8 mouse cellular contexts compared by ENCODE assay signal in genomic region chr9:63031011-63031782, GRCm38 (mm10). TPM values are rescaled to one million over a fixed set of nuclear protein-coding genes. Genes with fewer than 3 reads are reported as not detected.
DNase-seq lines count a peak whose midpoint lies in the region; ATAC-seq lines count a peak whose summit lies in the region.

No protein-coding gene starts in this region.

- WGBS in lung, embryonic 15.5 days, result 48% methylated on average over 13 of the region's 13 CpGs
- 77% methylated on average over 13 of the region's 13 CpGs for WGBS in hindbrain, embryonic 10.5 days

- ATAC-seq in hematopoietic stem cell, adult 5-6 weeks (replicated peaks in 1 of 2; ENCODE audit: insufficient read depth in 1 of 2, low FRiP score in 2 of 2, low TSS enrichment in 1 of 2, low read depth in 1 of 2, poor library complexity in 2 of 2, severe bottlenecking in 2 of 2), result peak; percentile 75 to 80
- ATAC-seq in lung, embryonic 15.5 days (ENCODE audit: borderline replicate concordance, extremely low read depth, low FRiP score, low TSS enrichment), result no peak

- 0 out of 2 replicates have a peak overlapping the region, but pooled peaks have one; percentile 7 for H3K9ac ChIP-seq in lung, embryonic 15.5 days

- no peaks in the 10 kb centered on the region for H3K9me3 ChIP-seq in lung, embryonic 15.5 days
- H3K9me3 ChIP-seq in hindbrain, embryonic 10.5 days, result no peaks in the 10 kb centered on the region

- peak overlapping the region; percentile 55; the same call in 1 of the 2 replicates for H3K27ac ChIP-seq in lung, embryonic 15.5 days
- H3K27ac ChIP-seq in hindbrain, embryonic 10.5 days, result no peak overlapping the region

- H3K36me3 ChIP-seq in lung, embryonic 15.5 days, result no peaks in the 10 kb centered on the region
- no peaks in the 10 kb centered on the region for H3K36me3 ChIP-seq in hindbrain, embryonic 10.5 days

- DNase-seq in 3134 (ENCODE audit: extremely low read depth, insufficient read length, low spot score) (peak; percentile 74), MEL-GATA-1-ER (ENCODE audit: extremely low read depth, low read depth) (peak; percentile 8)
- peak; percentile 10 to 43 for DNase-seq in cerebellum, postnatal 14 days
- peak; percentile 7 to 10 for DNase-seq in spleen, postnatal 14 days (ENCODE audit: low spot score in 2 of 2)
- DNase-seq in thymus, postnatal 14 days, result no peak
- DNase-seq in hindbrain, embryonic 10.5 days (ENCODE audit: low spot score), result no peak

- H3K4me2 ChIP-seq in lung, embryonic 15.5 days, result peak overlapping the region; percentile 35; the same call in 1 of the 2 replicates

- no peak overlapping the region for H3K4me3 ChIP-seq in lung, embryonic 15.5 days
- H3K4me3 ChIP-seq in hindbrain, embryonic 10.5 days, result no peak overlapping the region

- peaks cover 7% of the 10 kb centered on the region for H3K4me1 ChIP-seq in lung, embryonic 15.5 days
- H3K4me1 ChIP-seq in hindbrain, embryonic 10.5 days (replicated peaks), result 0 out of 2 replicates have a peak, but pooled peaks cover 4% of the 10 kb centered on the region

- H3K27me3 ChIP-seq in lung, embryonic 15.5 days, result no peaks in the 10 kb centered on the region
- no peaks in the 10 kb centered on the region for H3K27me3 ChIP-seq in hindbrain, embryonic 10.5 days (ENCODE audit: insufficient read depth, poor library complexity, severe bottlenecking)

RNA-seq across cellular contexts. Expression of gene Pias1, which starts 43.5 kb away (rescaled TPM):
- total RNA-seq in hematopoietic stem cell, adult 5-6 weeks (2017), result 34.7 and 52.1 TPM in 2 replicates
- 62.3 and 75.1 TPM in 2 replicates for polyA plus RNA-seq in lung, embryonic 15.5 days (2015; fragmentation: Nextera tagmentation; extraction: Ambion mirVana)
- 56.7 and 57.4 TPM in 2 replicates for polyA plus RNA-seq in hindbrain, embryonic 10.5 days (2016; fragmentation: Nextera tagmentation; extraction: Ambion mirVana)

Comparison
In these comparisons a context has a peak if more than half of its experiments do, and no peak if none do; other contexts are left out.
1. DNase-seq: peak in 3134 (single experiment), MEL-GATA-1-ER (single experiment), cerebellum, postnatal 14 days (2 of 2) and spleen, postnatal 14 days (2 of 2); none in thymus, postnatal 14 days (single experiment) and hindbrain, embryonic 10.5 days (single experiment).